Mouse (Mus musculus) heart, embryonic 10.5 days (tissue): ENCODE measurements around the gene Ndufaf2. TPM values are rescaled to one million over a fixed set of nuclear protein-coding genes. Genes with fewer than 3 reads are reported as not detected.

ENCODE experiments used
- DNase-seq: peaks from one replicate; pipeline ENCODE4 v3.0.0-alpha.2; 2017; ENCODE audit warnings: low spot score
- H3K27ac ChIP-seq: fragments of 300-500 bp; sonication (generic); 2 replicates; pipeline ENCODE4 v1.5.1; 2016; ENCODE audit warnings: mild to moderate bottlenecking
- H3K27me3 ChIP-seq: fragments of 300-500 bp; sonication (generic); 2 replicates; pipeline ENCODE4 v1.6.1; 2016; ENCODE audit warnings: mild to moderate bottlenecking; ENCODE audit not compliant: poor library complexity, insufficient read depth, severe bottlenecking
- H3K36me3 ChIP-seq: fragments of 300-500 bp; sonication (generic); 2 replicates; pipeline ENCODE4 v1.6.1; 2016; ENCODE audit warnings: mild to moderate bottlenecking, moderate library complexity
- H3K4me1 ChIP-seq: fragments of 300-500 bp; sonication (generic); 2 replicates; pipeline ENCODE4 v1.6.1; 2016; ENCODE audit warnings: mild to moderate bottlenecking
- H3K4me3 ChIP-seq: fragments of 300-500 bp; sonication (generic); 2 replicates; pipeline ENCODE4 v1.5.1; 2016; ENCODE audit warnings: mild to moderate bottlenecking, moderate library complexity
- H3K9me3 ChIP-seq: fragments of 300-500 bp; sonication (generic); 2 replicates; pipeline ENCODE4 v1.6.1; 2016; ENCODE audit warnings: mild to moderate bottlenecking, moderate library complexity
- WGBS: fragments of 180-500 bp; shearing (Covaris S2); methylation state at CpG from one replicate; pipeline ENCODE4 v1.1.7; 2016; 5-methylcytosine and 5-hydroxymethylcytosine counted together
- polyA plus RNA-seq: library from polyadenylated mRNA; unstranded; fragments of >200 nt; fragmentation: Nextera tagmentation; extraction: Ambion mirVana; gene quantifications from 2 replicates; pipeline ENCODE4 v1.2.1, GENCODE M21; 2016

Gene Ndufaf2
- polyA plus RNA-seq, 1 experiment from 2014 or later, result 73.5 TPM

DNA sequence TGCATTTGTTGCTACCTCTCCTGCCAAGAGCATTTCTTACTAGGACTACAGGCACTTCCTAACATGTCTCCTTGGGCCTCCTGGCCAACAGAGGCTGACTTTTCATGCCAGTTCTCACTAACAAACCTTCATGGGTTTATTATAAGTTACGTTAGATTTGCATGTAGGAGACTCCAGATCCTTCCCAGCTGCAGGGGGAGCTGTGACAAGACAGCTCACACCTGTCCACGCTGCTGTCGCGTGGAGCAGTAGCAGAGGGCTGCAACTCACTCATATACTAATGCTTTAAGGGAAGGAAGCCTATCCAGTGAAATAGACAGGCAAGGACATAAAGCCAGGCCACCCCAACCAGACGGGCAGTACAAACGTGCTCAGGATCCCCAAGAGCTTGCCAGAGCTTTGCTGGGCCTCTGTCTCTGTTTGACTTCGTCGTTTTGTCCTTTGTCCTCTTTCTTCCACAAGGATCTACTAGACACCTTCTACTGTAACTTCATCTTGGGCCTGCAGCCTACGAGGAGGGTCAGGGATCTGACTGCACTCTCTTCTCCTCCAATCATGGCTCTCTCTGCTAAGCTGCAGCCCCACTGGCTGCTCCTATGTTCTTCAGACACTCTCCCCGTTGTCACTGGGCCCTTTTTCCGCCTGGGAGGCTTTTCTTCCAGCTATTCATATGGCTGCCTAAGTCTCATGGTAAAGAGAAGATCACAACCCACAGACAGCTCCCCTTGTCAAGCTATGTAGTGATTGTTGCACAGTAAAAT, 94.9 kb downstream of the Ndufaf2 start:
- DNase-seq, result no peak
- WGBS, result 81% methylated on average over 11 of the region's 11 CpGs
- Histone ChIP-seq H3K36me3 (no peaks in the 10 kb centered on the region), H3K4me3 (no peak overlapping the region), H3K27ac (no peak overlapping the region), H3K9me3 (no peaks in the 10 kb centered on the region), H3K4me1 (no peaks in the 10 kb centered on the region), H3K27me3 (no peaks in the 10 kb centered on the region)

DNA sequence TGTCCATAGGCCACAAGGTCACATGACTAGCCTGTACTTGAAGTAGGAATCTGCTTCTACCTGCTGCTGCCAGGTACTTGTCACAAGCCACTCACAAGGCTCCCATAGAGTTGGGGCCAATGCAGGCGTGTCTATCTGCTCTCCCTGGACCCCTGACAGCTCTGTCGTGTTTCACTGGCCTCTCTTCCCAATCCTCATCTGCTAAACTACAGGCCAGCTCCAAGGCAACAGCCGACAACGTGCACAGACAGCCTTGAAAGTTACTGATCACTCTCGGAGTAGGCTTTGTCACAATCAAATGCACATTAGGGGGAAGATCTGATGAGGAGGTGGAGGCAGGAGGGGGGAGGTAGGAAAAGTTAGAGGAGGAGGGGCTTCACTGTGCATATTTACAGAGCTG, 95.5 kb downstream of the Ndufaf2 start:
- 76% methylated on average over 5 of the region's 5 CpGs for WGBS
- Histone ChIP-seq H3K4me1 (no peaks in the 10 kb centered on the region), H3K36me3 (no peaks in the 10 kb centered on the region), H3K27me3 (no peaks in the 10 kb centered on the region), H3K27ac (no peak overlapping the region), H3K4me3 (no peak overlapping the region), H3K9me3 (no peaks in the 10 kb centered on the region)
- no peak for DNase-seq

DNA sequence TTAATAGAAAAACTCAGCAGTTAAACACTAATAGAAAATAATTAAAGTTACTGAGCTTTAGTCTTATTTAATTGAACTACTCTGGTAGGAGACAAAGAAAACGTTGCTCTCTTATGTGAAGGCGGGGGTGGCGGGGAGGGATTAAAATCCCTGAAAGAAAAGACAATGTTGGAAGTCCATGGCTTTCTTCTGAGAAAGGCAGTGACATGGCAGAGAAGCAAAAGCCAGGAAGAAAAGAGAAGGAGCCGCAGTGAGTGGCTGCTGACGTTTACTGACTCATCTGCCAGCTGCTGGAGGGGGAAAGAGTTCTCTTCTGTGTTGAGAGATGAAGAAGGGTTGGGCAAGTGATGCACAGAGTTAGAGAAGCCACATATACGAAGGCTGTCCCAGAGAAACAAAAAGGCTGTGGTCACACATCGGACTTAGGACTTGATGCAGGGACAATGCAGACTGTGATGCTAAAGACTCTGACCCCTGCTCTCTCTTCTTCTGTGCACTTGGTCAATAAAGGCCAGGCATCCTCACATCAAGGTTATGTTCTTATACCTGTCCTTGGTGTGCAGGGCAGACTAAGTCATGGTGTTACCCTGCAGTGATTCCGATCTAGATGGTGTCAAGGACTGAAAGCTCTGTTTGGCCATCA, 97.4 kb downstream of the Ndufaf2 start:
- Histone ChIP-seq H3K27me3 (no peaks in the 10 kb centered on the region), H3K4me3 (no peak overlapping the region), H3K9me3 (no peaks in the 10 kb centered on the region), H3K4me1 (peaks cover 6% of the 10 kb centered on the region; the same call in 1 of the 2 replicates), H3K36me3 (no peaks in the 10 kb centered on the region), H3K27ac (no peak overlapping the region)
- WGBS, result 66% methylated on average over 8 of the region's 8 CpGs
- no peak for DNase-seq

DNA sequence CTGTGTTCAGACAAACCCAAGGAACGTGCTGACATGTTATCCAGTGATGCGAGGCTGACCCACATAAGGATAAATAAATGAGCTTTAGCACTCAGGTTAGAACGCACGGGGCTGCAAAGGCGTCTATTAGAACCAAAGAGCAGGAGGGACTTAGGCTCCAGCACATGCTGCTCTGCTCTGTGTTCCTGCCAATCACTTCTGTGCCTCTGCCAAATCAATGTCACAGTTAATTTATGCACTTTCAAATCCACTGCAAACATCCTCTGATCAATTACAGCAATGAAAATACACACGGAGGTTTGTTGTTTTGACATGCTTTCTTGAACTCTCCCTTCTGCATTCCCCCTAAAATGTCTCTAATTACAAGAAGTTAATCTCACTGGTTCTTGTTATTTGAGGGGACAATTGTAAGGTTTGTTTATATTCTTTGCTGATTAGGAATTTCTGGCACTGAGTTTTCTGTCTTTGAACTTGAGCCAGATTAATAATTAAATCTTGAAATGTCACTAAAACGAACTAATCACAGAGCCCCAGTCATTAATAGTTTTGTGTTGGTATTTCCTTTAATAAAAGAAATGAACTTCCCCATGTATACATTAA, 98.0 kb downstream of the Ndufaf2 start:
- no peak for DNase-seq
- Histone ChIP-seq H3K9me3 (no peaks in the 10 kb centered on the region), H3K36me3 (no peaks in the 10 kb centered on the region), H3K27ac (no peak overlapping the region), H3K4me1 (peaks cover 6% of the 10 kb centered on the region; the same call in 1 of the 2 replicates), H3K27me3 (no peaks in the 10 kb centered on the region), H3K4me3 (no peak overlapping the region)
- 66% methylated on average over 7 of the region's 7 CpGs for WGBS

DNA sequence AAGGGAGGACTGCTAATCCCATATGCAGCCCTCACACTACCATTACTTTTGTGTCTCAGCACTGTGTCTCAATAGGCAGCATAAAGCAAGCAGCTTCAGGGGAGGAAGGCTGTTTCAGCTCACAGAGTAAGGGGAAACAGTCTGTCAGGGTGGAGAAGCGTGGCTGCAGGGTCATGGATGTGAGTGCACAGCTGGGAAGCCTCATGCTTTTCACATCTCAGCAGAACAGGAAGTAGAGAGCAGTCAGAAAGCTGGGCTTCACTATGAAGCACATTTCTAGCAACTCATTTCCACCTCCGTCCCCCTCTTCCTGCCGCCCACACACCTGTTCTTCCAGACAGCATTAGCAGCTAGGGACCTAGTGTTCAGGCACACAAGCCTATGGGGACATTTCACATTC, 101.5 kb downstream of the Ndufaf2 start:
- Histone ChIP-seq H3K9me3 (no peaks in the 10 kb centered on the region), H3K27ac (no peak overlapping the region)
- DNase-seq, result peak; percentile 69

DNA sequence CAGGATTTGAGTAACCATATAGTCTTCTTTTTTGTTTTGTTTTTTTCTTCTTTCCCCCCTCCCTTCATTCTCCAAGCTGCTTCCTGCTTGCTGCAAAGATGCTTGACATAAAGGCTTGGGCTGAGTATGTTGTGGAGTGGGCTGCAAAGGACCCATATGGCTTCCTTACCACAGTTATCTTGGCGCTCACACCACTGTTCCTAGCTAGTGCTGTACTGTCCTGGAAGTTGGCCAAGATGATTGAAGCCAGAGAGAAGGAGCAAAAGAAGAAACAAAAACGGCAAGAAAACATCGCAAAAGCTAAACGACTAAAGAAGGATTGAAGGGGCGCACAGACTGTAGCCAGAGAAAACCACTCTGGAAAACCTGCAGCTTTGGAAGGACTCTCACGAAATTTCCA, 111.1 kb downstream of the Ndufaf2 start:
- H3K27me3 ChIP-seq, result no peaks in the 10 kb centered on the region
- H3K9me3 ChIP-seq, result no peaks in the 10 kb centered on the region
- H3K36me3 ChIP-seq, result peaks cover 14% of the 10 kb centered on the region
- peaks cover 13% of the 10 kb centered on the region for H3K4me1 ChIP-seq
- H3K4me3 ChIP-seq, result no peak overlapping the region
- no peak for DNase-seq
- 90% methylated on average over 6 of the region's 6 CpGs for WGBS
- H3K27ac ChIP-seq, result no peak overlapping the region

More for the DNA sequence above, 101.5 kb downstream of the Ndufaf2 start:
- Histone ChIP-seq H3K4me1 (peaks cover 6% of the 10 kb centered on the region; the same call in 1 of the 2 replicates), H3K27me3 (no peaks in the 10 kb centered on the region), H3K36me3 (no peaks in the 10 kb centered on the region), H3K4me3 (no peak overlapping the region)
- 73% methylated on average over 3 of the region's 3 CpGs for WGBS

DNA sequence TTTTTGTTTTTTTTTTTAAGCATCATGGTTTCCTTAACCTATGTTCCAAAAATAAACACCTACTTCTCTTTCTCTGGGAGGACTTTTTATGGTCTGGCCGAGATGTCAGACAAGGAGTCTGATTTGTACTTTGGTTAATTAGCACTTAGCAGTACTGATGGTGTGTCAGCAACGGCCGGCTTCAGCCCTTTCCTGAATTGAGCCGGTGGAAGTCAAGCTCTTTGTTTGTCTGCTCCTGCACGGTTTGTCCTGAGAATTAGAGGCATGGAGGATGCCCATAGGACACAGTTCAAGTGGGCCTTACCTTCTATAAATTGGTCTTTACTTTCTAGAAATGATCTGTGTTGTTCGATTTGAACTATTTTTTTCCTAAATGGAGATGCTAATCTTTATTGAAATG, 111.5 kb downstream of the Ndufaf2 start:
- H3K4me3 ChIP-seq, result no peak overlapping the region
- H3K4me1 ChIP-seq, result peaks cover 13% of the 10 kb centered on the region
- peaks cover 14% of the 10 kb centered on the region for H3K36me3 ChIP-seq
- H3K27me3 ChIP-seq, result no peaks in the 10 kb centered on the region
- no peak overlapping the region for H3K27ac ChIP-seq
- DNase-seq, result no peak
- H3K9me3 ChIP-seq, result no peaks in the 10 kb centered on the region
- WGBS, result 82% methylated on average over 6 of the region's 6 CpGs

DNA sequence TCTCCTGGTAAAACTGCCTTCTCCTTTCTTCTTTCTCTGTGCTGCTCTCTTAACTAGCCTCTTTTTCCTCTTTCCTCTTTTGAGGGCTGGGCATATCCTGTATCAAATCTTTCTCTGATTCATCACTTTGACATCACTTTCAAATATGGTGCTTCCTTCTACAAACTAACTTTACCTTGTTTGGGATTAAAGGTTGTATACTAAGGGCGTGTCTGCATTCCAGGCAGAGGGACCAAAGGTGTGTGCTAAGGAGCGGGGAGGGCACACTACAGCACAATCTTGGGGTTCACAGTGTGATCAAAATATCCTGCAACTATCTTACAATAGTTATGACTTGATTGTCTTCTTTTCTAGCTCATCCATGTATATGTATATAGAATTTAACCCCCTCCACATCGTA, 112.4 kb downstream of the Ndufaf2 start:
- 94% methylated on average over 3 of the region's 3 CpGs for WGBS
- Histone ChIP-seq H3K4me3 (no peak overlapping the region), H3K36me3 (peaks cover 14% of the 10 kb centered on the region), H3K4me1 (peaks cover 17% of the 10 kb centered on the region), H3K27me3 (no peaks in the 10 kb centered on the region), H3K9me3 (no peaks in the 10 kb centered on the region), H3K27ac (no peak overlapping the region)
- DNase-seq, result no peak

DNA sequence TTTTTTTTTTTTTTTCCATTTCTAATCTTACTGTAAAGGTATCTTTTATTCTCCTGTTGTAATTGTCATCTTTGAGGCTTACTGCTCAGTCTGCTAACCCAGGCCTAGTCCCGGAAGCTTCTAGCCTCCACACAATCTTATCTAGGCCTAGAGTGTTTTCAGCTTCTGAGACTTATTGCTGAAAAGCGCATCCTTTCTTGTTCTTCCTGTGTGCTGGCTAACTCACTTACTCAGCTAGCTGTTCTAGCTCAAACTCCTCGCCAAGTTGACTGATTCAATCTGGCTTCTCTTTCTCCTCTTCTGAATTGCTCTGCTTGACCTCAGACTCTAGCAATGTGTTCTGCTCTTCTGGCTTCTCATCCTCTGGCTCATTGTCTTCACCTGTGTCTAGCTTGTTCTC, 112.8 kb downstream of the Ndufaf2 start:
- WGBS, result 39% methylated on average over 3 of the region's 3 CpGs
- Histone ChIP-seq H3K27me3 (no peaks in the 10 kb centered on the region; the same call in 1 of the 2 replicates), H3K4me1 (peaks cover 21% of the 10 kb centered on the region), H3K27ac (no peak overlapping the region), H3K9me3 (no peaks in the 10 kb centered on the region), H3K36me3 (peaks cover 14% of the 10 kb centered on the region), H3K4me3 (no peak overlapping the region)
- no peak for DNase-seq

DNA sequence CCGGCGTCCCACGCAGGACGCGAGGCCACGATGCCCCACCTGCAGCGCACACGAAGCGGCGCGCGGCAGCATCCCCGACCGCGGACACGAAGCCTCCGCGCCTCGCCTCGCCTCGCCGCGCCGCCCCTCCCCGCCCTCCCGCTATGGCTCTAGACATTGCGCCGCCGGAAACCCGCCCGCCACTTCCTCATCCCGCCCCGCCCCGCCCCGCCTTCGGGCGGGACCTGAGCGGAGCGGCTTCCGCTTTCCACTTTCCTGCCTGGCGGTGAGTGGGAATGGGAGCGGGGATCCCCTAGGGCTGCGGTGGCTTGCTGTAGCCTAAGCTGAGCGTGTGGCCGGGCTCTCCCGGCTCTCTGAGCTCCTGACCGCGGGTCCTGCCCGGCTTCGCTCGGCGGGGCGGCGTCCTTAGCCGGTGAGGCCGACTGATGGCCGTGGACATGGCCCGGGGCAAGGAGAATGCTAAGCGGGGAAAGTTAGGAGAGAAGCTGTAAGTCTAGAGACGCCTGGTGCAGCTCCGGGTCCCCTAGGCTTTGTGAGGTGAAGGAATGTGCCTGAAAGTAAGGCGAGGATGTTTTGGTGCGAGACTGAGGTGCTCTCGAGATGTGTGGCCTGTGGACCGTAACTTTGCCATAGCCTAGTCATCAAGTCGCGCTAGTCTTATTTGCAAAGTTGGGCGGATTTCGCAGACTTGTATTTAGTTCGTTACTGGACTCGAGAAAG, 114.0 kb downstream of the Ndufaf2 start, which contains the start of gene Smim15:
Gene Smim15, plus strand, starts transcription at position 225 of the 720 bp plus-strand sequence.
- peak within 1 kb of the TSS; percentile 96 for H3K27ac ChIP-seq
- under 1% methylated on average over 71 of the region's 71 CpGs for WGBS

DNA sequence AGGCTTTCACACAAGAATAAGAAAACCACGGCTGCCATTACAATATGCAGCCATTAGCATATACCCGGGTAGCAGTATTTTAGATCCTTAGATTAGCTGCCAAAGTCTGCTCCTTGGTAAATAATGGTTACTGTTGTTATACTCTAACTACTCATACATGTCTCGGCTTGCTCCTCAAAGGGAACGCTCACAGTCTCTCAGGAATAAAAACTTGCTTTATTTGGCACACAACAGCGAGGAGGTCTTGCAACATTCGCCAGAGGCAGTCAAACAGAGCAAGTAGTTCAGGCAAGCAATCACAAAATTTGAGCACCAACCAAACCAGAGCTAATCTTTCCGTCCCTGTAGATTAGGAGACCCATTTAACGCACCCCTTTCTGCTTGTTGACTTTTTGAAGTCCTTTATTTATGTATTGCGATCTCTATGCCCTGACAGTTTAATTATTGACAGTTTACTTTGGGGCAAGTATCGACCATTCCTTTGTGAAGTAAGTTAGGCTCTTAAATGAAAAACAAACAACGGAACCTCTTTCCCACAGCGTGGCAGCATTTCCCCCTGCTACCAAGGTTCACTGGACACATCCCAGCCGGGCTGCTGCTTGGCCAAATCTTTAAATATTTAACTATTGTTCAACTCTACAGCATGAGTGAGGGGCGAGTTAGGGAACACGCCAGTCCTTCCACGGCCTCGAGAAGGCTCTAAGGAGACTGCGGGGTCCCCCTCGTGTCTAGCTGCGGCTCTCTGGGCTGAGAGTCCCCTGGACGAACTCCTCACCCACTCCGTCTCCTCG, 114.8 kb downstream of the Ndufaf2 start:
- peaks cover 14% of the 10 kb centered on the region for H3K36me3 ChIP-seq
- peak overlapping the region; percentile 96 for H3K27ac ChIP-seq
- peak overlapping the region; percentile 87 for H3K4me3 ChIP-seq
- H3K9me3 ChIP-seq, result no peaks in the 10 kb centered on the region
- no peaks in the 10 kb centered on the region; the same call in 1 of the 2 replicates for H3K27me3 ChIP-seq
- WGBS, result 7% methylated on average over 23 of the region's 23 CpGs
- no peak for DNase-seq
- H3K4me1 ChIP-seq, result peaks cover 27% of the 10 kb centered on the region

More for the DNA sequence above, 114.0 kb downstream of the Ndufaf2 start, which contains the start of gene Smim15:
- Histone ChIP-seq H3K9me3 (no peaks in the 10 kb centered on the region), H3K4me1 (peaks cover 27% of the 10 kb centered on the region), H3K27me3 (no peaks in the 10 kb centered on the region; the same call in 1 of the 2 replicates), H3K36me3 (peaks cover 14% of the 10 kb centered on the region), H3K4me3 (peak within 1 kb of the TSS; percentile 87)
- DNase-seq, result peak; percentile 95

DNA sequence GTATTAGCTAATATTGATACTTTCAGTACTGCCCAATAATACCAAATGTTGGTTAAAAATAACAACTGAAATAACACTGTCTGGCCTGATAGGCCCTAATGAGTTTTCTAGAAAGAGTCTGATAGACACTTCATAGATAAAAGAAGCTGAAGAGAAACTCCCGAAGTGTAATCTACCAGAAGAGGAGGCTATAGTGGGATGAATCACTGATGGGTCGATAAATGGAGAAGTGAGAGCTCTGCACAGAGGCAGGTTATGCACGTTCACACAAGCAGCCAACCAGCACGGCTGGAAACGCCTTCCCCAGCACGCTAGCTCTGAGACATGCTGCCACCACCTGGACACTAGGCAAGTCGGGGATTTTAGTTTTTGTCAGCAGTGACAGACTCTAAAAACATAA, 117.1 kb downstream of the Ndufaf2 start:
- H3K9me3 ChIP-seq, result no peaks in the 10 kb centered on the region
- H3K4me3 ChIP-seq, result no peak overlapping the region
- 4% methylated on average over 7 of the region's 7 CpGs for WGBS
- no peaks in the 10 kb centered on the region; the same call in 1 of the 2 replicates for H3K27me3 ChIP-seq
- H3K36me3 ChIP-seq, result no peaks in the 10 kb centered on the region; the same call in 1 of the 2 replicates
- H3K4me1 ChIP-seq, result peaks cover 27% of the 10 kb centered on the region
- DNase-seq, result no peak
- no peak overlapping the region for H3K27ac ChIP-seq
